Mouse (Mus musculus) liver, embryonic 15.5 days (tissue): ENCODE data around the gene Cxcr5. TPM values are rescaled to one million over a fixed set of nuclear protein-coding genes. Genes with fewer than 3 reads are reported as not detected.

Experiments
- ATAC-seq: fragments of 200-750 bp; cut with Nextera tagmentation; 2 replicates; pipeline ENCODE4 v1.8.0; 2017; ENCODE audit warnings: moderate number of reproducible peaks, mild to moderate bottlenecking, moderate library complexity; ENCODE audit not compliant: insufficient read depth
- H3K27ac ChIP-seq: fragments of 300-500 bp; sonication (generic); replicated peaks from 2 replicates; pipeline ENCODE4 v1.5.1; 2015; ENCODE audit warnings: mild to moderate bottlenecking, inconsistent platforms
- H3K27me3 ChIP-seq: fragments of 300-500 bp; sonication (generic); 2 replicates; pipeline ENCODE4 v1.6.1; 2015; ENCODE audit warnings: mild to moderate bottlenecking, inconsistent platforms
- H3K36me3 ChIP-seq: fragments of 300-500 bp; sonication (generic); replicated peaks from 2 replicates; pipeline ENCODE4 v1.6.1; 2015; ENCODE audit warnings: moderate library complexity, mild to moderate bottlenecking, inconsistent platforms
- H3K4me1 ChIP-seq: fragments of 300-500 bp; sonication (generic); replicated peaks from 2 replicates; pipeline ENCODE4 v1.6.1; 2015; ENCODE audit warnings: inconsistent platforms
- H3K4me2 ChIP-seq: fragments of 300-500 bp; sonication (generic); 2 replicates; pipeline ENCODE4 v1.6.1; 2015; ENCODE audit warnings: moderate library complexity, mild to moderate bottlenecking, inconsistent platforms
- H3K4me3 ChIP-seq: fragments of 300-500 bp; sonication (generic); replicated peaks from 2 replicates; pipeline ENCODE4 v1.5.1; 2015; ENCODE audit warnings: mild to moderate bottlenecking, inconsistent platforms
- H3K9ac ChIP-seq: fragments of 300-500 bp; sonication (generic); 2 replicates; pipeline ENCODE4 v1.6.1; 2015; ENCODE audit warnings: moderate library complexity, mild to moderate bottlenecking, inconsistent platforms
- H3K9me3 ChIP-seq: fragments of 300-500 bp; sonication (generic); replicated peaks from 2 replicates; pipeline ENCODE4 v1.6.1; 2016; ENCODE audit warnings: inconsistent platforms
- WGBS: fragments of 180-500 bp; shearing (Covaris S2); methylation state at CpG from one replicate; pipeline ENCODE4 v1.1.7; 2015; ENCODE audit warnings: mixed read lengths; ENCODE audit not compliant: insufficient replicate concordance; 5-methylcytosine and 5-hydroxymethylcytosine counted together
- polyA plus RNA-seq: library from polyadenylated mRNA; unstranded; fragments of >200 nt; fragmentation: Nextera tagmentation; extraction: Ambion mirVana; gene quantifications from 2 replicates; pipeline ENCODE4 v1.2.1, GENCODE M21; 2015

Gene Cxcr5
- polyA plus RNA-seq, 1 experiment from 2014 or later: not detected

DNA sequence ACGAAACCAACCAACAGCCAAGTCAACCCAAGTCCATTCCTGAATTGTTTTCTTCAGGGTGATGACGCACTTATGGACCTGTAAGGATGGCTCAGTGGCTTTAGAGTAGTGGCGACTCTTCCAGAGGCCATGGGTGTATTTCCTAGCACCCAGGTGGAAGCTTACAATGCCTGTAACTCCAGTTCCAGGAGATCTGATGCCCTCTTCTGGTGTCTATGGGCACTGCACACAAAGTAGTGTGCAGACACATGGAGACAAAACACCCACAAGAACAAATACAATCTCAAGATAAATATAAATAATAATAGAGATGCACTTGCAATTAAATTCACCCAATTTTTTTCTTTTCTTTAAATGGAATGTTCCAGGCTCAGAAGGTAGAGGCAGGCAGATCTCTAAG lies 85.7 kb downstream of the Cxcr5 start:
- Histone ChIP-seq H3K36me3 (no peaks in the 10 kb centered on the region), H3K27me3 (peaks cover 40% of the 10 kb centered on the region), H3K4me2 (no peak overlapping the region), H3K27ac (no peak overlapping the region), H3K4me3 (no peak overlapping the region), H3K4me1 (peaks cover 31% of the 10 kb centered on the region), H3K9ac (no peak overlapping the region), H3K9me3 (no peaks in the 10 kb centered on the region)
- 72% methylated on average over 3 of the region's 3 CpGs for WGBS
- no peak for ATAC-seq

- 34% methylated on average over 1 of the region's 1 CpGs for WGBS
- Histone ChIP-seq H3K27me3 (peaks cover 25% of the 10 kb centered on the region), H3K36me3 (no peaks in the 10 kb centered on the region), H3K9me3 (no peaks in the 10 kb centered on the region), H3K9ac (no peak overlapping the region), H3K4me1 (peaks cover 24% of the 10 kb centered on the region), H3K4me2 (no peak overlapping the region), H3K4me3 (no peak overlapping the region), H3K27ac (no peak overlapping the region)
- ATAC-seq: no peak
Measured at GRCm38 (mm10) chr9:44474327-44474726, 87.3 kb downstream of the Cxcr5 start.

DNA sequence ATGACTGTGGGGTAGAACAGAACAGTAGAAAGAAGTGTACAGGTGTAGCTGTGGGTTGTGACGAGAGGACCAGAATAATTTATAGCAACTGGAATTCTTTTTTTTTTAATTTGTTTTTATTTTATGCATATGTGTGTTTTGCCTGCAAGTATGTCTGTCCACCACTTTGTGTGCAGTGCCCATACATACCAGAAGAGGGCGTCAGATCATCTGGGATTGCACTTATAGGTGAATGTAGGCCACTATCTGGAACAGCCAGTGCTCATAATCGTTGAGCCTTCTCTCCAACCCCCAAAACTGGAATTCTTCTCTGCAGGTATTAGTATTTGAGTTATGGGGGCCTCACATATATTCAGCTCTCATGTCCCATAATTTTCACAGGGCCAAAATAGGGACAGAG lies 88.5 kb downstream of the Cxcr5 start:
- H3K27me3 ChIP-seq: peaks cover 23% of the 10 kb centered on the region
- H3K9ac ChIP-seq: no peak overlapping the region
- H3K4me1 ChIP-seq: peaks cover 12% of the 10 kb centered on the region
- WGBS: 39% methylated on average over 3 of the region's 3 CpGs
- H3K27ac ChIP-seq: no peak overlapping the region
- ATAC-seq: no peak
- H3K4me2 ChIP-seq: no peak overlapping the region
- H3K36me3 ChIP-seq: no peaks in the 10 kb centered on the region
- no peaks in the 10 kb centered on the region for H3K9me3 ChIP-seq
- H3K4me3 ChIP-seq: no peak overlapping the region

- WGBS: 53% methylated on average over 2 of the region's 2 CpGs
- no peak overlapping the region for H3K27ac ChIP-seq
- H3K9ac ChIP-seq: no peak overlapping the region
- ATAC-seq: no peak
- no peaks in the 10 kb centered on the region for H3K9me3 ChIP-seq
- no peak overlapping the region for H3K4me2 ChIP-seq
- no peaks in the 10 kb centered on the region for H3K36me3 ChIP-seq
- no peak overlapping the region for H3K4me3 ChIP-seq
- peaks cover 13% of the 10 kb centered on the region for H3K27me3 ChIP-seq
- H3K4me1 ChIP-seq: no peaks in the 10 kb centered on the region
Measured at GRCm38 (mm10) chr9:44468800-44469199, 92.9 kb downstream of the Cxcr5 start.

DNA sequence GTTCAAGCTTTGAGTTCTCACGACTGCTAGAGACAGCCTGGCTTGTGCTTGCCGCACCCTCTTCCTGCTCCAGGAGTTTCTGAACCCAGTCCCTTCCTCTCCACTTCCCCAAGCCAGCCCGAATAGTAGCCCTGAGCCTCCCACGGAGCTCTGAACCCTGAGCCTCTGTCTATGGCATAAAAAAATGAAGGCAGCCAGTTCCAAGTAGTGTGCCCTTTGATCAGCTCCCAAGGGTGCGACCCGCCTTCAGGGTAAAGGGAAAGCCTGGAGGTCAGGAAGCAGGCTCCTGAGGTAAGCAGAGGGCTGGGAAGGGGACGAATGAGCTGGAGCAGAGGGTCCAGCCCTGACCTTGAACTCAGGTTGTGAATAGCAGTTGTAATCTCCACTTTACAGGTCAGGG lies 93.5 kb downstream of the Cxcr5 start:
- Histone ChIP-seq H3K27ac (no peak overlapping the region), H3K4me3 (no peak overlapping the region), H3K27me3 (peaks cover 13% of the 10 kb centered on the region), H3K4me1 (no peaks in the 10 kb centered on the region), H3K4me2 (no peak overlapping the region), H3K9ac (no peak overlapping the region), H3K36me3 (no peaks in the 10 kb centered on the region), H3K9me3 (no peaks in the 10 kb centered on the region)
- ATAC-seq: no peak
- WGBS: 34% methylated on average over 7 of the region's 7 CpGs

- Histone ChIP-seq H3K36me3 (no peaks in the 10 kb centered on the region), H3K4me3 (no peak overlapping the region), H3K9me3 (no peaks in the 10 kb centered on the region), H3K27me3 (peaks cover 14% of the 10 kb centered on the region), H3K27ac (0 out of 2 replicates have a peak overlapping the region, but pooled peaks have one; percentile 11), H3K9ac (no peak overlapping the region), H3K4me1 (no peaks in the 10 kb centered on the region), H3K4me2 (no peak overlapping the region)
- 33% methylated on average over 5 of the region's 5 CpGs for WGBS
- no peak for ATAC-seq
Measured at GRCm38 (mm10) chr9:44461950-44462349, 99.7 kb downstream of the Cxcr5 start.

Other genes starting within 250 kb of the Cxcr5 start
- 9.6 and 10.4 TPM in 2 replicates for gene C2cd2l, start 241.6 kb downstream of the Cxcr5 start, polyA plus RNA-seq
- 17.9 and 18.4 TPM in 2 replicates for gene Dpagt1, start 235.9 kb downstream of the Cxcr5 start, polyA plus RNA-seq
- 226 and 228 TPM in 2 replicates for gene H2afx, start 227.2 kb downstream of the Cxcr5 start, polyA plus RNA-seq
- 1,466 and 1,543 TPM in 2 replicates for gene Hmbs, start 217.6 kb downstream of the Cxcr5 start, polyA plus RNA-seq
- gene Vps11, start 200.2 kb downstream of the Cxcr5 start, polyA plus RNA-seq: 14.6 and 15.1 TPM in 2 replicates
- 14.8 and 17.0 TPM in 2 replicates for gene Hyou1, start 182.4 kb downstream of the Cxcr5 start, polyA plus RNA-seq
- gene Slc37a4, start 165.0 kb downstream of the Cxcr5 start, polyA plus RNA-seq: 46.3 and 59.8 TPM in 2 replicates
- 758 and 952 TPM in 2 replicates for gene Rps25, start 154.7 kb downstream of the Cxcr5 start, polyA plus RNA-seq
- gene Trappc4, start 154.3 kb downstream of the Cxcr5 start, polyA plus RNA-seq: 48.2 and 50.4 TPM in 2 replicates
- 12.6 and 13.6 TPM in 2 replicates for gene Ccdc84, start 143.3 kb downstream of the Cxcr5 start, polyA plus RNA-seq
- 0.06 TPM in 1 of 2 replicates, not detected in the other for gene Foxr1, start 120.7 kb downstream of the Cxcr5 start, polyA plus RNA-seq
- gene Upk2, start 106.9 kb downstream of the Cxcr5 start, polyA plus RNA-seq: not detected in 2 replicates
- gene Bcl9l, start 79.1 kb downstream of the Cxcr5 start, polyA plus RNA-seq: 1.9 and 2.3 TPM in 2 replicates
- gene Ddx6, start 43.0 kb upstream of the Cxcr5 start, polyA plus RNA-seq: 6.1 and 6.6 TPM in 2 replicates
- not detected in 2 replicates for gene Treh, start 111.4 kb upstream of the Cxcr5 start, polyA plus RNA-seq
- gene Phldb1, start 173.3 kb upstream of the Cxcr5 start, polyA plus RNA-seq: 2.5 and 2.7 TPM in 2 replicates
- 87.1 and 89.2 TPM in 2 replicates for gene Arcn1, start 206.0 kb upstream of the Cxcr5 start, polyA plus RNA-seq
- 16.7 and 19.0 TPM in 2 replicates for gene Ift46, start 206.0 kb upstream of the Cxcr5 start, polyA plus RNA-seq
- gene Tmem25, start 237.4 kb upstream of the Cxcr5 start, polyA plus RNA-seq: 3.2 and 4.9 TPM in 2 replicates
- gene Ttc36, start 241.2 kb upstream of the Cxcr5 start, polyA plus RNA-seq: 127 and 154 TPM in 2 replicates